Mouse (Mus musculus) hindbrain, embryonic 11.5 days (tissue): Measurements from ENCODE around the gene Tmem165. TPM values are rescaled to one million over a fixed set of nuclear protein-coding genes. Genes with fewer than 3 reads are reported as not detected.

Source experiments
- ATAC-seq: fragments of 200-750 bp; cut with Nextera tagmentation; 2 replicates; pipeline ENCODE4 v1.8.0; 2017; ENCODE audit warnings: mild to moderate bottlenecking, moderate TSS enrichment, moderate library complexity; ENCODE audit not compliant: low FRiP score
- DNase-seq: peaks from one replicate; pipeline ENCODE4 v3.0.0-alpha.2; 2015; ENCODE audit warnings: low spot score
- H3K27ac ChIP-seq: fragments of 300-500 bp; sonication (generic); 2 replicates; pipeline ENCODE4 v1.5.1; 2014; ENCODE audit warnings: mild to moderate bottlenecking, low read depth, low read length
- H3K27me3 ChIP-seq: fragments of 300-500 bp; sonication (generic); 2 replicates; pipeline ENCODE4 v1.6.1; 2014; ENCODE audit warnings: mild to moderate bottlenecking, low read length, moderate library complexity, mixed read lengths; ENCODE audit not compliant: control insufficient read depth, insufficient read depth
- H3K36me3 ChIP-seq: fragments of 300-500 bp; sonication (generic); 2 replicates; pipeline ENCODE4 v1.6.1; 2014; ENCODE audit warnings: mild to moderate bottlenecking, low read length, moderate library complexity, mixed read lengths; ENCODE audit not compliant: control insufficient read depth, insufficient read depth
- H3K4me1 ChIP-seq: fragments of 300-500 bp; sonication (generic); replicated peaks from 2 replicates; pipeline ENCODE4 v1.6.1; 2014; ENCODE audit warnings: low read length, mixed read lengths; ENCODE audit not compliant: control insufficient read depth, insufficient read depth
- H3K4me2 ChIP-seq: fragments of 300-500 bp; sonication (generic); replicated peaks from 2 replicates; pipeline ENCODE4 v1.6.1; 2014; ENCODE audit warnings: mild to moderate bottlenecking, low read depth, low read length
- H3K4me3 ChIP-seq: fragments of 300-500 bp; sonication (generic); 2 replicates; pipeline ENCODE4 v1.5.1; 2014; ENCODE audit warnings: low read depth, low read length
- H3K9ac ChIP-seq: fragments of 300-500 bp; sonication (generic); 2 replicates; pipeline ENCODE4 v1.6.1; 2014; ENCODE audit warnings: low read depth, low read length
- H3K9me3 ChIP-seq: fragments of 300-500 bp; sonication (generic); 2 replicates; pipeline ENCODE4 v1.6.1; 2016; ENCODE audit warnings: low read length; ENCODE audit not compliant: control insufficient read depth
- WGBS: fragments of 180-500 bp; shearing (Covaris S2); extraction: QIAGEN DNeasy Blood & Tissue Kit; methylation state at CpG from one replicate; pipeline ENCODE4 v1.1.7; 2014; 5-methylcytosine and 5-hydroxymethylcytosine counted together
- polyA plus RNA-seq: library from polyadenylated mRNA; unstranded; fragments of >200 nt; fragmentation: Nextera tagmentation; extraction: Ambion mirVana; gene quantifications from 2 replicates; pipeline ENCODE4 v1.2.1, GENCODE M21; 2014

The Tmem165 gene
- 97.0 and 105 TPM in 2 replicates for polyA plus RNA-seq

- Histone ChIP-seq H3K9me3 (no peaks in the 10 kb centered on the region), H3K9ac (peak within 1 kb of the TSS; percentile 97), H3K36me3 (no peaks in the 10 kb centered on the region), H3K27me3 (no peaks in the 10 kb centered on the region), H3K4me3 (peak within 1 kb of the TSS; percentile 85), H3K4me2 (peak within 1 kb of the TSS; percentile 84), H3K4me1 (0 out of 2 replicates have a peak, but pooled peaks cover 3% of the 10 kb centered on the region), H3K27ac (peak within 1 kb of the TSS; percentile 95)
- ATAC-seq (peak; percentile 97), DNase-seq (peak; percentile 92)
- WGBS: 0% methylated on average over 36 of the region's 62 CpGs
Measured at GRCm38 (mm10) chr5:76183750-76184261, at the start of gene Tmem165. TSS of gene Tmem165 (plus strand) at chr5:76183880.

DNA sequence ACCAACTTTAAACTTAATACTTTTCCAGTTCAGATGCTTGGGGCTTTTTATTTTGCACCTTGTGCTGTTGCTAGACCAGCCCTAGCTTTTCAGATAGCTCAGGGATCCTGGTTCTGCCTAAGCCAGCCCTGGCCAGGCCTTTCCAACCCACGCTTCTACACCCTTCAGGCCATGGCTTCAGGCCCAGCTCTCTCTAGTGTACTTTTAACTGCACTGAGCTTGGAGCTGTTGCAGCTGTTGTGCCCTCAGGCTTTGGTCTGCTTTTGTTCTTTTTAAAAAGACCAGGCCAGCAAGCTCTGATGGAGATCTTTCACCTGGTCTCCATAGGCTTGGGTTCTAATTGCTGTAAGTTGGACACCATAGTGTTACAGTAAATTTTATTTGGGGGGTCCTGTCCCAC lies 48.0 kb upstream of the Tmem165 start:
- H3K4me3 ChIP-seq: no peak overlapping the region
- WGBS: 83% methylated on average over 1 of the region's 1 CpGs

GRCm38 (mm10) chr5:76136271-76136670 lies 47.4 kb upstream of the Tmem165 start:
- Histone ChIP-seq H3K4me1 (no peaks in the 10 kb centered on the region), H3K27ac (no peak overlapping the region), H3K4me3 (no peak overlapping the region), H3K9ac (no peak overlapping the region), H3K9me3 (no peaks in the 10 kb centered on the region), H3K4me2 (no peak overlapping the region), H3K36me3 (no peaks in the 10 kb centered on the region), H3K27me3 (no peaks in the 10 kb centered on the region)
- DNase-seq: no peak
- ATAC-seq: no peak
- 89% methylated on average over 3 of the region's 3 CpGs for WGBS

More for the DNA sequence above, 48.0 kb upstream of the Tmem165 start:
- ATAC-seq (no peak), DNase-seq (no peak)
- no peak overlapping the region for H3K4me2 ChIP-seq
- no peak overlapping the region for H3K27ac ChIP-seq
- H3K4me1 ChIP-seq: no peaks in the 10 kb centered on the region
- H3K36me3 ChIP-seq: no peaks in the 10 kb centered on the region
- no peaks in the 10 kb centered on the region for H3K9me3 ChIP-seq
- H3K9ac ChIP-seq: no peak overlapping the region
- no peaks in the 10 kb centered on the region for H3K27me3 ChIP-seq

GRCm38 (mm10) chr5:76137586-76137985 lies 46.1 kb upstream of the Tmem165 start:
- no peak overlapping the region for H3K4me3 ChIP-seq

DNA sequence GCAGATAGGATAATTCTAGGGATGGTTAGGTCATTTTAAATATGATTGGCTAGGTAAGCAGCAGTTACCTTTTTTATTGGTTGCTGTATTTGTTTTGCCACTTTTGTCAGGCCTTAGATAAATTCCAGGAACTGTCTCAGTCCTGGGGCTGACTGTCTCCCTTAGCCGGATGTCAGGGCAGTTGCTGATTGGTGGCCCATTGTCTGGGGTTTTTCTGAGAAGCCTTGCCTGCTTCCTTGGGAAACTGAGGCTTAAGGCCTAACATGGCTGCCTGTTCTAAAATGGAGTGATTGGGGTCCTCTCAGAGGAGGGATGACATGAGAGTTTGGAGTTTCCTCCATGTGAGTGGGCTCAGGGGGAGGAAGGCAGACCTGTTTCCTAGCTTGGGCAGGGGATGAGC lies 45.6 kb upstream of the Tmem165 start:
- Histone ChIP-seq H3K4me3 (no peak overlapping the region), H3K36me3 (no peaks in the 10 kb centered on the region), H3K9me3 (no peaks in the 10 kb centered on the region), H3K27ac (no peak overlapping the region), H3K27me3 (no peaks in the 10 kb centered on the region), H3K4me1 (no peaks in the 10 kb centered on the region), H3K9ac (no peak overlapping the region), H3K4me2 (no peak overlapping the region)
- no peak for ATAC-seq
- WGBS: 55% methylated on average over 1 of the region's 1 CpGs
- no peak for DNase-seq

More at GRCm38 (mm10) chr5:76137586-76137985, 46.1 kb upstream of the Tmem165 start:
- no peak overlapping the region for H3K9ac ChIP-seq
- no peak for DNase-seq
- no peaks in the 10 kb centered on the region for H3K4me1 ChIP-seq
- no peak for ATAC-seq
- WGBS: 93% methylated on average over 1 of the region's 1 CpGs
- H3K27ac ChIP-seq: no peak overlapping the region
- no peak overlapping the region for H3K4me2 ChIP-seq
- no peaks in the 10 kb centered on the region for H3K9me3 ChIP-seq
- no peaks in the 10 kb centered on the region for H3K27me3 ChIP-seq
- H3K36me3 ChIP-seq: no peaks in the 10 kb centered on the region

GRCm38 (mm10) chr5:76138512-76138911 lies 45.2 kb upstream of the Tmem165 start:
- no peak for ATAC-seq
- H3K27me3 ChIP-seq: no peaks in the 10 kb centered on the region
- H3K4me3 ChIP-seq: no peak overlapping the region
- H3K4me2 ChIP-seq: no peak overlapping the region
- 32% methylated on average over 10 of the region's 10 CpGs for WGBS
- H3K36me3 ChIP-seq: no peaks in the 10 kb centered on the region
- no peak overlapping the region for H3K9ac ChIP-seq
- H3K4me1 ChIP-seq: no peaks in the 10 kb centered on the region
- H3K27ac ChIP-seq: no peak overlapping the region
- DNase-seq: peak; percentile 34
- H3K9me3 ChIP-seq: no peaks in the 10 kb centered on the region

GRCm38 (mm10) chr5:76139171-76139671 lies 44.5 kb upstream of the Tmem165 start:
- H3K36me3 ChIP-seq: no peaks in the 10 kb centered on the region
- DNase-seq: peak; percentile 9
- H3K4me1 ChIP-seq: no peaks in the 10 kb centered on the region
- 43% methylated on average over 7 of the region's 7 CpGs for WGBS
- no peak overlapping the region for H3K4me2 ChIP-seq
- no peak overlapping the region for H3K9ac ChIP-seq
- no peak for ATAC-seq
- no peaks in the 10 kb centered on the region for H3K27me3 ChIP-seq
- no peak overlapping the region for H3K4me3 ChIP-seq
- H3K27ac ChIP-seq: no peak overlapping the region
- no peaks in the 10 kb centered on the region for H3K9me3 ChIP-seq

- WGBS: 1% methylated on average over 64 of the region's 69 CpGs
- no peaks in the 10 kb centered on the region for H3K4me1 ChIP-seq
- ATAC-seq: peak; percentile 95
- no peaks in the 10 kb centered on the region for H3K27me3 ChIP-seq
- peak within 1 kb of the TSS; percentile 85 for H3K27ac ChIP-seq
- DNase-seq: peak; percentile 95
- H3K4me3 ChIP-seq: peak within 1 kb of the TSS; percentile 59
- H3K4me2 ChIP-seq: peak within 1 kb of the TSS; percentile 65
- H3K36me3 ChIP-seq: no peaks in the 10 kb centered on the region
- H3K9me3 ChIP-seq: no peaks in the 10 kb centered on the region
- peak within 1 kb of the TSS; percentile 71 for H3K9ac ChIP-seq
Measured at GRCm38 (mm10) chr5:76139808-76140729, 43.6 kb upstream of the Tmem165 start, which contains the start of gene Srd5a3. TSS of gene Srd5a3 (plus strand) at chr5:76140271.
